Mouse (Mus musculus) gastrocnemius, postnatal 25 days (tissue): ENCODE measurements around the gene Gm21985. TPM values are rescaled to one million over a fixed set of nuclear protein-coding genes. Genes with fewer than 3 reads are reported as not detected.
"Not testable (repeated sequence)": the region's sequence is repeated elsewhere in the genome, so short reads cannot be mapped to it uniquely, and the experiment has no call there.

Experiments used
- DNase-seq: peaks from one replicate; pipeline ENCODE4 v3.0.0; 2022
- total RNA-seq, 2 experiments: library from RNA; stranded (reverse); gene quantifications; 1 replicate in 1 of 2; 2 replicates in 1 of 2; pipeline ENCODE4 v1.2.3; 2021

The Gm21985 gene
- total RNA-seq, 2 experiments from 2014 or later, result 0.56 to 1.2 TPM

GRCm38 (mm10) chr2:112265448-112266241 is 469 bp upstream of the Gm21985 start, which contains the start of gene Slc12a6:
Gene Slc12a6 (plus strand): TSS chr2:112265825.
- peak; percentile 92 for DNase-seq

GRCm38 (mm10) chr2:112266780-112267179 is 666 bp downstream of the Gm21985 start:
- peak; percentile 29 for DNase-seq

GRCm38 (mm10) chr2:112267547-112268269 is 1.6 kb downstream of the Gm21985 start:
- DNase-seq, result no peak

GRCm38 (mm10) chr2:112270011-112270410 is 3.9 kb downstream of the Gm21985 start:
- no peak for DNase-seq

- DNase-seq, result no peak
Measured at GRCm38 (mm10) chr2:112272909-112273308, 6.8 kb downstream of the Gm21985 start.

GRCm38 (mm10) chr2:112273474-112273873 is 7.4 kb downstream of the Gm21985 start:
- no peak for DNase-seq

GRCm38 (mm10) chr2:112276870-112277269 is 10.8 kb downstream of the Gm21985 start:
- DNase-seq, result no peak

- DNase-seq, result no peak
Measured at GRCm38 (mm10) chr2:112282846-112283245, 16.7 kb downstream of the Gm21985 start.

- peak; percentile 36 for DNase-seq
Measured at GRCm38 (mm10) chr2:112284363-112285030, 18.4 kb downstream of the Gm21985 start.

GRCm38 (mm10) chr2:112285031-112285390 is 18.9 kb downstream of the Gm21985 start:
- DNase-seq, result no peak

GRCm38 (mm10) chr2:112286062-112286461 is 19.9 kb downstream of the Gm21985 start:
- not testable (repeated sequence) for DNase-seq

GRCm38 (mm10) chr2:112287059-112287458 is 20.9 kb downstream of the Gm21985 start:
- no peak for DNase-seq

- no peak for DNase-seq
Measured at GRCm38 (mm10) chr2:112289507-112289906, 23.4 kb downstream of the Gm21985 start.

- no peak for DNase-seq
Measured at GRCm38 (mm10) chr2:112292823-112293222, 26.7 kb downstream of the Gm21985 start.

- no peak for DNase-seq
Measured at GRCm38 (mm10) chr2:112296211-112296610, 30.1 kb downstream of the Gm21985 start.

GRCm38 (mm10) chr2:112298221-112298620 is 32.1 kb downstream of the Gm21985 start:
- DNase-seq, result no peak

GRCm38 (mm10) chr2:112308671-112309070 is 42.6 kb downstream of the Gm21985 start:
- no peak for DNase-seq

- DNase-seq, result no peak
Measured at GRCm38 (mm10) chr2:112309161-112309600, 43.1 kb downstream of the Gm21985 start.

GRCm38 (mm10) chr2:112315638-112316037 is 49.5 kb downstream of the Gm21985 start:
- no peak for DNase-seq

GRCm38 (mm10) chr2:112318227-112318626 is 52.1 kb downstream of the Gm21985 start:
- no peak for DNase-seq

- DNase-seq, result peak; percentile 13
Measured at GRCm38 (mm10) chr2:112318905-112319304, 52.8 kb downstream of the Gm21985 start.

GRCm38 (mm10) chr2:112328069-112328777 is 62.1 kb downstream of the Gm21985 start:
- DNase-seq, result no peak
